Mouse (Mus musculus): Measurements from ENCODE around the gene Acat1.
A peak's percentile ranks its signal among the peaks of the same experiment; 100 is the strongest.

The Acat1 gene

GRCm38 (mm10) chr9:53609968-53610781, at the start of gene Acat1:
TSS of gene Acat1 (minus strand) at chr9:53610382.
- peak; percentile 16 for DNase-seq (ENCODE audit: extremely low spot score, low read depth, low spot score)

- no peak for DNase-seq (ENCODE audit: extremely low spot score, low read depth, low spot score)
Observed at GRCm38 (mm10) chr9:53634796-53635195, 24.6 kb upstream of the Acat1 start.

GRCm38 (mm10) chr9:53615246-53615645, 5.1 kb upstream of the Acat1 start:
- no peak for DNase-seq (ENCODE audit: extremely low spot score, low read depth, low spot score)

GRCm38 (mm10) chr9:53614286-53614685, 4.1 kb upstream of the Acat1 start:
- DNase-seq (ENCODE audit: extremely low spot score, low read depth, low spot score) = no peak

- DNase-seq (ENCODE audit: extremely low spot score, low read depth, low spot score) = no peak
Observed at GRCm38 (mm10) chr9:53609306-53609967, 745 bp downstream of the Acat1 start.

GRCm38 (mm10) chr9:53607816-53608215, 2.4 kb downstream of the Acat1 start:
- DNase-seq (ENCODE audit: extremely low spot score, low read depth, low spot score) = no peak

- DNase-seq (ENCODE audit: extremely low spot score, low read depth, low spot score) = no peak
Observed at GRCm38 (mm10) chr9:53607192-53607591, 3.0 kb downstream of the Acat1 start.

GRCm38 (mm10) chr9:53604954-53605353, 5.2 kb downstream of the Acat1 start:
- DNase-seq (ENCODE audit: extremely low spot score, low read depth, low spot score) = no peak

GRCm38 (mm10) chr9:53603849-53604248, 6.3 kb downstream of the Acat1 start:
- no peak for DNase-seq (ENCODE audit: extremely low spot score, low read depth, low spot score)

- DNase-seq (ENCODE audit: extremely low spot score, low read depth, low spot score) = no peak
Observed at GRCm38 (mm10) chr9:53603384-53603783, 6.8 kb downstream of the Acat1 start.

GRCm38 (mm10) chr9:53601541-53601940, 8.6 kb downstream of the Acat1 start:
- no peak for DNase-seq (ENCODE audit: extremely low spot score, low read depth, low spot score)

- no peak for DNase-seq (ENCODE audit: extremely low spot score, low read depth, low spot score)
Observed at GRCm38 (mm10) chr9:53598631-53599030, 11.6 kb downstream of the Acat1 start.

GRCm38 (mm10) chr9:53596971-53597600, 13.1 kb downstream of the Acat1 start:
- DNase-seq (ENCODE audit: extremely low spot score, low read depth, low spot score) = no peak

- DNase-seq (ENCODE audit: extremely low spot score, low read depth, low spot score) = peak; percentile 49
Observed at GRCm38 (mm10) chr9:53594764-53595163, 15.4 kb downstream of the Acat1 start.

- no peak for DNase-seq (ENCODE audit: extremely low spot score, low read depth, low spot score)
Observed at GRCm38 (mm10) chr9:53581870-53582269, 28.3 kb downstream of the Acat1 start.

- no peak for DNase-seq (ENCODE audit: extremely low spot score, low read depth, low spot score)
Observed at GRCm38 (mm10) chr9:53575721-53576120, 34.5 kb downstream of the Acat1 start.

- DNase-seq (ENCODE audit: extremely low spot score, low read depth, low spot score) = no peak
Observed at GRCm38 (mm10) chr9:53572516-53573307, 37.5 kb downstream of the Acat1 start.

GRCm38 (mm10) chr9:53570662-53571061, 39.5 kb downstream of the Acat1 start:
- no peak for DNase-seq (ENCODE audit: extremely low spot score, low read depth, low spot score)

- no peak for DNase-seq (ENCODE audit: extremely low spot score, low read depth, low spot score)
Observed at GRCm38 (mm10) chr9:53537336-53537965, 72.7 kb downstream of the Acat1 start.

- peak; percentile 100 for DNase-seq (ENCODE audit: extremely low spot score, low read depth, low spot score)
Observed at GRCm38 (mm10) chr9:53536558-53537320, 73.4 kb downstream of the Acat1 start, which contains the start of the genes Atm and Npat. TSS of gene Atm (minus strand) at chr9:53536740. TSS of gene Npat (plus strand) at chr9:53537047.

Measured in hindlimb bud, embryonic 11.5 days (tissue).